Mouse (Mus musculus): ENCODE data around the gene Rgs13.
A peak's percentile ranks its signal among the peaks of the same experiment; 100 is the strongest.

The Rgs13 gene

DNA sequence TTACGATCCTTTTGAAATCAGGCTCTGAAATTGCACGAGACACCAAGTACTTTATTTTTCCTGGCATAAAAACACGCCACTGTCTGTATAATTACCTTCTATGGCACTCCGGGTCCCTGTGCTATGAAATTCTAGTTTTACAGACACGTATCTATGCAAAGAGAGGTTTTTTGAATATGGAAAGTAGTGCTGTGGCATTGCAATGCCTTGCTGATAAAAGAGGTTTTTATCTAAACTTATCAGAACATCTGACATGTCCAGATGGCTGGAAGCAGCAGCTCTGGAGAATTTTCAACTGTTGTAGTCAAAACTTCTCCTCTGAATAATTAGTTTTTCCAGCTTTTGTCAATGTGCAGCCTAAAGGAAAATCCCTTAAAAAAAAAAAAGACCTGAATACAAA is at the start of gene Rgs13:
TSS of gene Rgs13 (minus strand) at position 207 of the 400 bp plus-strand sequence.
- DNase-seq (ENCODE audit: low read depth, low spot score), result no peak

DNA sequence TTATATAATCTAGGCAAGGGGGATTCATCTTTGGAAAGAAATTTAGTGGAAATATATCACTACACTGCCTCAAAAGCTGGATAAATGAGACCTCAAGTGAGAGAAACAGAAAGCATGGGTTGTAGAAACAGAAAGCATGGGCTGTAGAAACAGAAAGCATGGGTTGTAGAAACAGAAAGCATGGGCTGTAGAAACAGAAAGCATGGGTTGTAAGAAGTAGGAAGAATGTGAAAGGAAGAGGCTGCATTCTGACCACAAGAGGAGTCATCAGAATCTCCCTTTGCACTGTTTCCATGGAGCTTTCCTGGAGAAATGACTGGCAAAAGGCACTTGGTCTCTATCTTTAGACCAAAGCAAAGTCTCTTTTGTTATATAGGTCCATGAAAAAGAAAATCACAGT is 38.1 kb upstream of the Rgs13 start:
- DNase-seq (ENCODE audit: low read depth, low spot score), result no peak

DNA sequence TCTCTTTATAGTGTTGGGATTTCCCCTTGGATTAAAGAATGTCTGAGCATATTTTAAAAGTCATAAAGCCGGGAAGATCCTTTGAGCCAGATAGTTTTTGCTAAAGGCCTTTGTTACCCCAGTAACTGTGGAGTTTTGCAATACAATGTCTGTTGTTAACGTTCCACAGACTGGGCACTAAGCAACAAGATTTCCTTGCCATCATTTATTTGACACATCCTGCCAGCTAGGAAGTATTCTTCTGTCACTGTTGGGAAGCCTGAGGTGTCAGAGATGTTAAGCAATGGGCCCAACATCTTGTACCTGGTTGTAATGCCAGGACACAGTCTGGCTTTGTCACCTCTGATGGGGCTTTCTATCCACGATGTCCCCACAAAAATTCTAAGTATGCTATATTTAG is 33.7 kb upstream of the Rgs13 start:
- DNase-seq (ENCODE audit: low read depth, low spot score), result no peak

DNA sequence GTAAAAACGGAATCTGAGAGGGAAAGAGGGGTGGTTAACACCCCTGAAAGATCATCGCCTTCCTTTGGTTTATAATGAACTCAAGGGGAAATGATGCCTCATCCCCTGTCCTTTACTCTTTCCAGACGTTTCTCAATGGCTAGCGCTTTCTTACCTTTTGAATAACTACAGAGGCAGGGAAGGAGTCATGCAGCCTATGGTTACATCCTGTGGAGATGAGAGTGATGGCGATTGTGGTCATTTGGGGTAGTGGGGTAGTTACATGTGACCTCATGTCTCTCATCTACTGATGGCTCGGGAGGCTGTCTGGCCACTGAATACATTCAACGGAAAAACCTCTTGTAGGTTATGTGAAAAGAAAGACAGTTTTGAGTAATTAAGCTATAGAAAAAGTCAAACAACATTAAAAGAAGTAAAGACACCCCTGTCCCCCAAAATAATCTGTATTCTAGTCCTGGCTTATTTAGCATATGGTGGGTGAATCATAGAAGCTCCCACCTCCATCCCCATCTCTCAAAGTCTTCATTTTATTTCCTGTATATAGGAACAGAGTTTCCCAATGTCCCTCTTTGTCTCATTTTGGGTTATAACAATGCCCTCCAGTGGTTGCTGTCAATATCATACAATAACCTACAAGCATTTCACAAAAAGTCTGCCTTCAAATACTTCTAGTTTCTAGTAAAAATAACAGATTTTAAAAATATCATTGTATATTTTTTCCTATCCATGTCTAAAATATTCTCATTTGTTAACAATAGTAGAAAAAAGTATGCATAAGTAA is 29.3 kb upstream of the Rgs13 start:
- DNase-seq (ENCODE audit: low read depth, low spot score), result no peak

DNA sequence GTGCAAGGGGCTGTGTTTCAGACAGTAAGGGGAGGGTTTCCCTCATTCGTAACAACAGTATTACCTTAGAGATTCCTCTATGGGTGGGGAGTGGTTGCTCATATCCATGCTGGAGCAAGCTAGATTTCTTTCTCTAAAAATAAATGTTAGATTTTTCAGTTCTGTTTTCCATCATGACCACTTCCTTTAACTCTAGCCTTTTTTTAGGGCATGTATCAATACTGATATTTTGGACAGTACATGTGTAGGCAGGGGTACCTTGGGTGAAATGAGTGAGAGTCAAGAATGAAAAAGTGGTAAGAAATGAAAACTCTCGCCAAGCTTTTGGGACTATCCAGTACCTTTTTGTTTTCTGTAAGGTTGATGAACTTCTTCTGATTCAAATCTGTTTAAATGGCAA is 27.6 kb upstream of the Rgs13 start:
- DNase-seq (ENCODE audit: low read depth, low spot score), result no peak

DNA sequence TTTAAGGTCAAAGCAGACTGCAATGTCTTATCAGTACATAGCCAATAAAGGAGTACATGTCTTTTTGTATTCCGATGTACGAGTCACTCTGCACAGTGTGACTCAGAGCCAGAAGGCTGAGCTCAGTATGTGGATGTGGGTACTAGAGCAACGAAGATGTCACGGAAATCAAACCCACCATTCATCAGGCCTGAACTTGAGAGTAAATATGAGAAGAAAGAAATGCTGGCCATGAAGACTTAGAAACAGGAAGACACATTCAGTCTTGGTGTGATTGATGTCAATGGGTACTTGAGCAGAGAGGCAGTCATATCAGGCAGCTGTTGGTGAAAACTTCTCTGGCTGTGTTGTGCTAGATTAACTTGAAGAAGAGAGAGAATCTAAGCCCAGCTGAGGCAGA is 25.8 kb upstream of the Rgs13 start:
- no peak for DNase-seq (ENCODE audit: low read depth, low spot score)

DNA sequence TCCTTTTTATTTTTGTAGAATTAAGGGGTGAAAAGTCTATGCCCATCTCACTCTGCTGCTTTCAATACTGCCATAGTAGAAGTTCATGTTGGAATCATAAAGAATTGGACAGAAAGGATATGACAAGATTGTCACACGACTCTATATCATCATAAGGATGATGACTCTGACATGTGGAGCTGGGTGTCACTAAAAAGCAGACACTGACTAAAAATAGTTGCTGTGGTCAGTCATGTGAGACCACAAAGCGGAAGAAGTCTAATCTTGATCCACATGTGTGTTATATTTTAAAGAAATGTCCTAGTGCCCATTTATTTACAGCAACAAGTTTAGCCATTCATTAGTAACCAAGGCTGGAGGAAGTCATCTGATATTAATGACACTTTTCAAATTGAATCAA is 23.3 kb upstream of the Rgs13 start:
- no peak for DNase-seq (ENCODE audit: low read depth, low spot score)

DNA sequence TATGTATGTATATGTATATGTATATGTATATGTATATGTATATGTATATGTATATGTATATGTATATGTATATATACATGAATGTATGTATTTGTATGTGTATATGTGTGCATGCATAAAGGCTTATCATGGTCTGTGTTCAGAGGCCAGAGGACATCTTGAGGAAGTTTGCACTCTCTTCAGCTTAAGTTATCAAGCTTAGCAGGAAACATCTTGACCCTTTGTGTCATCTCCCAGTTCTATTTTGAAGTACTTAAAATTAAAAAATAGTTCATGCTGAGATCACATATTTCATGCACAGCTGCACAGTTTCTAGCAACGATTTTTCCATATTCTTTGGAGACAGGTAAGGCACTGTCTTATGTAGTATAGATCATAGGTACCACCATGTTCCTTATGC is 22.4 kb upstream of the Rgs13 start:
- DNase-seq (ENCODE audit: low read depth, low spot score), result no peak

DNA sequence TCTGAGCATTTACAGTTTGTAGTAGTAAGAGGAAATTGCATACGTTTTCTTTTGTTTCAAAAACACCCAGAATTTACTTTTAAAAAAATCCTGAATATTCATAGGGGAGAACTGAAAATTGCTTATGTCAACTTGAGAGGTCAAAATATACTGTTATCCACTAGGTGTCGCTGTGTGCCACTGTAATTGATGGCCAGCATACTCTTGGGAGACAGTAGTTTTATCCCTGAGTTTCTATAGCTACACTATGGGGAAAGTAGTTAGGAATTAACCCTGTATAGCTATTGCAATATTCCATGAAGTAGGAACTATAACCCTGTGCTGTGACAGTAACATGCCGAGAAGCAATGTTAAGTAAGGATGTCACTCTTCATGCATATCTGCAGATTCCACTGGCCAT is 20.5 kb upstream of the Rgs13 start:
- DNase-seq (ENCODE audit: low read depth, low spot score), result peak; percentile 59

DNA sequence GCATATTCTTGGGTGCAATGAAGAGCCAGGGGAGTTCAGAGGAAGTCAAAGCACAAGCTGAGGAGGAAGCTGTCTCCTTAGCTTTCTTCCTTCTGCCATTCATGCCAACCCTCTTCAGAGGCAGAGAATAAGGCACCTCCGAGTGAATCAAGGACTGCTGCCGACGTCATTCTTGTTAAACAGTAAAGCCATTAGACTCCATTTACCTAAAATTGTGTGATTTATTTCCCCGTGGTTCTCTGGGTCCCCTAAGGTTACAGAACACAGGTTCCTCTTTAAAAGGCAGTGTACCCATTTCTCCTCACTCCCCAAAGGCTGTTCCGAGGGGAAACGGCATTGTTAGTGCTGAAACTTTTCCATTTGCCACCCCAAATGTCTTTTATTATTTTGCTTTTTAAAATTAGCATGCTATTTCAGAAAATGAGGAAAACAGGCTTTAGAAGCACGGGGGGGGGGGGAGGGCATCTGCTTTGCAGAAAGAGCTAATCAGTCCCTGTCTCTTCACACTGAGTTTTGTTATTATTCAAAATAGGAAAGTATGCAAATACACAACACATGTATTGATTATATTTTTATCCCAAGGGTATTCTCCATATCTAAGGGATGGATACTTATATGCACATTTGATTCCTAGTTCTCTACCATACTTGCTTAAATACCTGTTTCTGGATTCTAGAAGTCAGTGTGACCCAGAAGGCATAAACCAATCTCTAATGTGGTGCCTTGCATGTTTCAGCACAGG is 9.7 kb upstream of the Rgs13 start:
- no peak for DNase-seq (ENCODE audit: low read depth, low spot score)

DNA sequence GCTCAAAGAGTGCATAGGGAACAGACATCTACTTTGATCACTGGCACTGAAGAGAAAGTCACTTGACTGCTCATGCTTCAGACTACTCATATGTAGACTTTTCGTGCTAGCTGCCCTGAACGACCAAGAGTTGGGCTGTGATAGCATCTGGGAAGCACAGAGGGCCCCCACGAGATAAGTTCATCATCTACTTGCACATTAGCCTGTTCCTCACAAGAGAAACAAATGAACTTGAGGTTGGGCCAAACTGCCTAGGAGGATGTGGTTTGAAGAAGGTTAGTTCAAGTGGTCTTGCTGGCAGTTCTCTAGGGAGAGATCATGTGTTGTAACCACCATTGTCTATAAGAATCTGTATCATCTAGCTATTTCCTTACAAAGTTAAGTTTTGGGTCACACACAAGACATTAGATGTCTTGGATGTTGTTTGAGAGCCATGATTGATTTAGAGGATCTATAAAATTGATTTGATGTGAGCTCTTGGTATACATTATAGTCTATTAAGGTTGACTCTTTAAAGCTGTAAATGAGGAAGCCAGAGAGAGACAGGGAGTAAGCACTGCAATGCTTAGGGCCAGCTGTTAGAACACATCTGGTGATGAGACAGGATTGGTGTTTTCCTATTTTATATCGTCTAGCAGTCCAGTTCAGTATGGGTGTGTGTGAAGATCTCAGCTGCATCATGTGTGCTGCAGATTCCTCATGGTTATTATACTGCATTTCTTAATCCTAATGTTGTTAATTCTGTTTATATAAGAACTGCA is 8.0 kb upstream of the Rgs13 start:
- no peak for DNase-seq (ENCODE audit: low read depth, low spot score)

DNA sequence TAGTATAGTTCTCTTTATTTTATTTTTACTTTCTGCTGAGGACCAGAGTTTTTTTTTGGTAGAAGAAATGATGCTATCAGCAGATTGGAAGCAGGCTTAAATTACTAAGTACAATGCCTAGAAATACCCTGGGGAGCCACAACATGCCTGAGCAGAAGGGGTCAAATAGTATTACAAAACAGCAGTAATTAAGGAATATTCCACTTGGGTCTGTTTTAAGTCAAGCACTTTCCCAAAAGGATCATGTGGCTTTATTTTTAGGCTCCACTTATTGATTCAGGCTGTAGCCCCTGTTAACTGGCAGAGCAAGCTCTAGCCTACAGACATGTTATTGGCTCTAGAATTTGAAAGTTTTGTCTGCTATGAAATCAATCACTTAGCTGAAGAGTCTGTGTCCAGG is 6.5 kb upstream of the Rgs13 start:
- no peak for DNase-seq (ENCODE audit: low read depth, low spot score)

DNA sequence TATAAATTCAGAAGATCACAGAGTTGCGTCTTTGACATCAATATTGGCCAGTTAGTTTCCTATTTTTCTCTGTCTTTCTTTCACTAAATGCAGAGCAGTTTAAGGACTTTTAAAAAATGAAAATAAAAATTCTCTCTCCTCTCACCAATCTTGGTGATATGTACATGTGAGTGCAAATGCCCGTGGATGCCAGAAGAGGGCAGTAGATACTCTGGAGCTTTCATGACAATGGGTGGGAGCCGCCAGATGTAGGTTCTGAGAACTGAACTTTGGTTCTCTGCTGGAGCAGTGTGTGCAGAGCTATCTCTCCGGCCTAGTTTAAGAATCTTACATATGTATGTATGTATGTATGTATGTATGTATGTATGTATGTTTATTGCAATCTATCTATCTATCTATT is 2.4 kb upstream of the Rgs13 start:
- DNase-seq (ENCODE audit: low read depth, low spot score), result peak; percentile 43

DNA sequence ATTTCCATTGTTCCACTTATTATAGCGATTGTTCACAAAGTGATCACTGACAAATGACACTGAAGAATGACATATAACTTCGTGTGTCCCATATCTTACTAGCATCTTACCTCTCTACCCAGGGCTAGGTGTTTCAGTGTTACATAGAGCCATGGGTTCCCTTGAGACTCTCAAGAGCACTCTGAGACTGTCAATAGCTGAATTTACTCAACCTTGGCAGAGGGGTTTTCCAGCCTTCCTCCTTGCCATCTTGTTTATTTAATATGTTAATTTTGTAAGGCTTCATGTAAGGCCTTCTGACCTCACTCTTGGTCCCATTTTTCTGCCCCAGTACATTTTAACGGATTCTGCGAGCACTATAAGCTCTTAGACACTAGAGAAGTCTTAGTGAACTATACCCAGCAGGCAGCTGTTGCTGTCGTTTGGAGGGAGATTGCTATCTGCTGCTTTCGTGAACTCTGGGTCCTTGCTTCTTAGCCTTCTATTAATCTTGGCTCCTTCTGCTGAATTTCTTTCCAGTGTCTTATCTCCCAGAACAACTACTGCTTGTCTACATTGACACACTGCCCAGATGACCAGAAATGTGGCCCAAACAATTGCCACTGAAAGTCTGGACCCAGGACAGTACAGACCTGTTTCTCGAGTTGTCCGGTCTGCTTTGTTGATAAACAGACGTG is 1.2 kb upstream of the Rgs13 start:
- no peak for DNase-seq (ENCODE audit: low read depth, low spot score)

DNA sequence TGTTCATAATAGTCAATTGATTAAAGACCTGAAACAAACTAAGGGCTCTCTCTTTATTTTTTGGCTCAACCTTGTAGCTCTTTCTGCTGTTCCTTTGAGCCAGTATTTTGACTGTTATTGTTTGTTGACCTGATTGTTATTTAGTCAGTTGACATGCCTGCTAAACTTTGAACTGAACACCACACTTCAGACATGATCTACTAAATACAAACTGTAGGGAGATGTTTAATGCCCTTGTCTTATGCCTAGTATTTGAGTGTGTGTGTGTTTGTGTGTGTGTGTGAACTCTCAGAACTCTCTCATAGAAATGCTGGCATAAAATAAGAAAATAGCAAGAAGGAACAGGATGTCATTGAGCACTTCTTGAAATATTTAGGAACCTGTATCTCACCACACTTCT is 448 bp upstream of the Rgs13 start:
- DNase-seq (ENCODE audit: low read depth, low spot score), result no peak

DNA sequence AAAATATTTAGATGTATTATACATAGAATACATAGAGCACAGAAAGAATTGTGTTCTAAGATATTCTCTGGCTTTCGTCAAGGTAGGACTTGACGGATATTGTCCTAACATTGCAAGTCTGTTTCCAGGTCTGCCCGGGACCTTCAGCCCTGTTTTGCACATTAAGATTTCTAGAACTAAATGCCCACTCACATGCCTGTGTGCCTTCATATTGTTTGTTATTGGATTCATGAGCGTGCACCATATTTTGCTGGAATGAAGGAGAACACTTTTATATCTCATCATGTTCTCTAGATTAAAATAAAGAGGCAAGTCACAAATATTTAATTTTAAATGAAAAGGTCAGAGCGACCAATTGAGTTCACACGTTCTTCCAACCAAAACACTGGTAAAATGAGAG is 2.4 kb downstream of the Rgs13 start:
- no peak for DNase-seq (ENCODE audit: low read depth, low spot score)

DNA sequence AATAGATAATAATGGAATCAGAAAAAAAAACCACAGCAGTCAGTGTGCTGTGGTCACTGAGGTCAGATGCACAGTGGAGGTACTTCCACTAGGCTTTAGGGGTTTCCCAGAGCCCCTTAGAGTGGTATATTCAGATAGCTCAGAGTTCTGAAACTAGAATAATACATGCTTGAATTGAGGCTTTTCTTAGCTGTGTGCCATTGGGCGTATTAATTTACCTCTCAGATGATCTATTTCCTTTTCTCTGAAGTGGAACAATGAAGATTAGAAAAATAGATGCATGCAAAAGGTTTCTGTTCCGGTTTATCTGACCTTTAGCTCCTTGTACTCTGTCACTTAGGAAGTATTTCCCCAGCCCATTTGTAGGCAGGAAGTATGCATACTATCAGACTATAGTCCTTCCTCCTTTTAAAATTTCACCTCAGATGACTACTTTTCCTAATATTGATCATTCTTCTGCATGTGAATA is 3.6 kb downstream of the Rgs13 start:
- DNase-seq (ENCODE audit: low read depth, low spot score), result no peak

DNA sequence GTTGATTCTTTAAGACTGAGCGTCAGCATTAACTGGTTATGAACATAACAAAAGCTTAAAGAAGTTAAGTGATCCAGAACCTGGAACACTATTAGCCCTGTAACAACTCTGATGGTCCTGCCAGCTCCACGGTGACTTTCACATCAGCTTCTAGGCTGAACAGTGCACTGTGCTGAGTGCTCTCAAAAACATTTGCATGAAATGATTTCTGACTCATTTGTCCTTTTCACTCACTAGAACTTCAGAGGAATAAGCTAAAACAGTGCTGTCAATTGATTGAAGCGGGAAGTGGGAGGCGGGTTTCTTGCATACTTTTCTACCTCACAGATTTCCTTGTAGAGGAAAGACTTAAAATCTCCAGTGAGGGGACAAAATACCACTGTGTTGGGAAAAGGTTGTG is 8.3 kb downstream of the Rgs13 start:
- no peak for DNase-seq (ENCODE audit: low read depth, low spot score)

DNA sequence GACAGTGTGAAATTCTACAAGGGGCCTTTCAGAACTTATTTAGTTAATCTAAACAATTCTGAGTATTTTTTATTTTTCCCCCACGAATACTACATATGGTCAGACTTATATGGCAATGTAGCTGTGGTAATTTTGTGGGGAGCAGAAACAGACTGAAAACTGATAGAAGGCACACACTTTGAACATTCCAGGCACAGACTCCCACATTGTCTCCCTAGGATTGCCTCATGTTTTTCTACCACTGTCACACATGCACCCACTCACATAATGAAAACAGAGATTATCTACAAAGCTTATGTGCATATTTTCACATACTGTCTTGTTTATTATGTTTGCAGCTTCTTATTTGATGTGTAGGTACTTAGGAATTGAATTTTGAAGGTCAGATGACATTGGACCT is 9.4 kb downstream of the Rgs13 start:
- no peak for DNase-seq (ENCODE audit: low read depth, low spot score)

DNA sequence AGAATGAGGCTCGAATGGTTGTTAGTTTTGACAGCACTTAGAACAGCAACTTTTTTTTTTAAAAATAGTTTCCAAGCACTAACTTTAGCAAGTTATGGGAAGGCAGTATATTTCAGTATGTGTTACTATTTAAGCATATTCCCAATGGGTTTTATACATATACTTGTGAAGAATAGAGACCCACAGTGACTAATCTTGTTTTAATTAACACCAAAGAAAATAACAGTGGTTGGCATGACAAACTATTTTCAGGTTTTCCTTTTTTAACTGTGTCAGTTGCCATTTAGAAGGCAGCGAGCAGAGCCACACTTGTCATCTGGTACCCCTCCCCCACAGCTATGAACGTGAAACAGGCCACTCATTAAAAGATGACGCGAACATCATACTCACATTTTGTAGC is 10.3 kb downstream of the Rgs13 start:
- no peak for DNase-seq (ENCODE audit: low read depth, low spot score)

DNA sequence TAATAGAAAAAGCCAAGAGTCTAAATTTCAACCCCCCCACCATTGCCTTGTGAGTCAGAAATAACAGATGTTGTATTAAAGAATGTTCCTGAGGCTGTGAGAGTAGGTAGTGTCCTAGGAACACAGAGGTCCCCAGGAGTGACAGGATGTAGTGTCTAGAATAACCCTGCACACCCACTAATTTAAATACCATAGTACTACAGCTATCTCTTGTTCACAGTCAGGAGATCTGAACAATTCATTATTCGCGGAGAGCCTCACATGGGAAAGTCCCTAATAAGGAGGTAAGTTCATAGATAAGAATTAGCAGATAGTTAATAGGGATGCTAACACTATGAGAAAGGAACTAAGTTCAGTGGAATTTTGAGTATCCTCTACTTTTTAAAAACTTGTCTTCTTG is 10.9 kb downstream of the Rgs13 start:
- no peak for DNase-seq (ENCODE audit: low read depth, low spot score)

DNA sequence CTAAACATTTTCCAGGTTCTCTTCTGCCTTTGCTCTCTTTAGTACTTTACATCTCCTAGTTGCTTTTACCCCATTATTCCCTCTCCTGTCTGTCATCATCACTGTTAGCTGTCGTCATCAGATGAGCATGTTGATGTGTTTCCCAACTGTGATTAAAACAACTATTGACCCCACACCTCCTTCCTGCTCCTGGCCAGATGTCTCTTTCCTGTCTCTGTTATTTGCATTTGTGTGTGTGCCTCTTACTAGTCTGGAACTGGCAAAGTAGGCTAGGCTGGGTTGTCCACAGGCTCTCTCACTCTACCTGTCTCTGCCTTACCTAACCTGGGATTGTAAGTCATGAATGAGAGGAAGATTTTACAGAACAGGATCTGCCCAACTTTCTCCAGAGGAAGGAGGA is 24.6 kb downstream of the Rgs13 start:
- DNase-seq (ENCODE audit: low read depth, low spot score), result no peak

Data from ZHBTc4 (cell line).